Mouse (Mus musculus) stomach, postnatal 0 days (tissue): ENCODE measurements around the gene Ppip5k1. TPM values are rescaled to one million over a fixed set of nuclear protein-coding genes. Genes with fewer than 3 reads are reported as not detected.
A peak's percentile ranks its signal among the peaks of the same experiment; 100 is the strongest.

Source experiments
- ATAC-seq: fragments of 200-750 bp; cut with Nextera tagmentation; 2 replicates; pipeline ENCODE4 v1.8.0; 2017; ENCODE audit not compliant: low FRiP score, low TSS enrichment
- DNase-seq: peaks from one replicate; pipeline ENCODE4 v3.0.0-alpha.2; 2016; ENCODE audit warnings: low spot score
- H3K27ac ChIP-seq: fragments of 300-500 bp; sonication (generic); replicated peaks from 2 replicates; pipeline ENCODE4 v1.5.1; 2014; ENCODE audit warnings: mild to moderate bottlenecking, control low read depth
- H3K27me3 ChIP-seq: fragments of 300-500 bp; sonication (generic); 2 replicates; pipeline ENCODE4 v1.6.1; 2014; ENCODE audit warnings: low read length; ENCODE audit not compliant: control insufficient read depth, insufficient read depth
- H3K36me3 ChIP-seq: fragments of 300-500 bp; sonication (generic); 2 replicates; pipeline ENCODE4 v1.6.1; 2014; ENCODE audit warnings: low read length, mixed read lengths; ENCODE audit not compliant: control insufficient read depth, insufficient read depth
- H3K4me1 ChIP-seq: fragments of 300-500 bp; sonication (generic); replicated peaks from 2 replicates; pipeline ENCODE4 v1.6.1; 2014; ENCODE audit warnings: antibody characterized with exemption; ENCODE audit not compliant: control insufficient read depth, insufficient read depth
- H3K4me2 ChIP-seq: fragments of 300-500 bp; sonication (generic); replicated peaks from 2 replicates; pipeline ENCODE4 v1.6.1; 2014; ENCODE audit warnings: low read depth, mild to moderate bottlenecking, control low read depth, moderate library complexity
- H3K4me3 ChIP-seq: fragments of 300-500 bp; sonication (generic); 2 replicates; pipeline ENCODE4 v1.5.1; 2014; ENCODE audit warnings: low read depth, low read length, control low read depth
- H3K9ac ChIP-seq: fragments of 300-500 bp; sonication (generic); 2 replicates; pipeline ENCODE4 v1.6.1; 2014; ENCODE audit warnings: mild to moderate bottlenecking, low read length, control low read depth, mixed read lengths
- H3K9me3 ChIP-seq: fragments of 300-500 bp; sonication (generic); 2 replicates; pipeline ENCODE4 v1.6.1; 2016; ENCODE audit warnings: low read length; ENCODE audit not compliant: control insufficient read depth
- CTCF ChIP-seq: IDR thresholded peaks from 2 replicates; pipeline ENCODE4 v1.5.1; 2016; ENCODE audit warnings: antibody characterized with exemption, low read depth, mild to moderate bottlenecking, moderate library complexity
- EP300 ChIP-seq: optimal IDR thresholded peaks from 2 replicates; pipeline ENCODE3; 2016; ENCODE audit warnings: antibody characterized with exemption
- WGBS: fragments of 180-500 bp; shearing (Covaris S2); extraction: QIAGEN DNeasy Blood & Tissue Kit; methylation state at CpG from one replicate; pipeline ENCODE4 v1.1.7; 2014; 5-methylcytosine and 5-hydroxymethylcytosine counted together
- polyA plus RNA-seq: library from polyadenylated mRNA; unstranded; fragments of >200 nt; fragmentation: Nextera tagmentation; extraction: Ambion mirVana; gene quantifications from 2 replicates; pipeline ENCODE4 v1.2.1, GENCODE M21; 2015

Gene Ppip5k1
- polyA plus RNA-seq, 1 experiment from 2014 or later = 14.1 TPM

DNA sequence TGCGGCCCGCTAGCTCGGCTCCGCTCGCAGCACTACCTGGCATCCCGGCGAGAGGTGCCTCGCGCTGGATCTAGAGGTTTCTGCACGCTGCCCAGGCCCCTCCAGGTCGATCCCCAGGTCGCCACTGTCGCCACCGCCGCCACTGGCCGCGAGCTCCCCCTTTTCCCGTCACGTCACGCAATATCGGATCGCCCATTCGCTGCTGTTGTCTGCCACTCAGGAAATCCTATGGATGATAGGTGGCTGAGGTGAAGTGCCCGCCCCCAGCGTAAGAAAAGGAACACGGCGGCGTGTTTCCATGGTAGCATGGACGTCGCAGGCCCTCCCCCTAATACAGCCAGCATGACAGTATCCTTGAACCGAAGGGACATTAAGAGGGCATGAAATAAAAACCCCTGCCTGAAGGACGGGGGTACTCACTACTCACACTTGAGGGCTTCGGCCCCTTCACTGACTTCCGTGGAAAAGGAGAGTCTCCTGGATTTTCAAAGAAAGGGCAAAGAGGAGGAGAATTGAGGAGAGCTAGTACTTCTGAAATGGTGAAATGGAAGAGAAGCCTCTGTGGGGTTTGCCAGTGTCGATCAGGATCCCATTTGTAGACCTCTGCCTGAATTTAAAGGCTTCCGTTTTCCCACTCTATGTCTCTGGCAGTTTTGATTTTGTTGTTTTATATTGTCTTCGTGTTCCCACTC lies 83.8 kb downstream of the Ppip5k1 start, which contains the start of gene Trp53bp1:
Trp53bp1 (minus strand) TSS at position 172 of the 692 bp plus-strand sequence.
- Histone ChIP-seq H3K9me3 (no peaks in the 10 kb centered on the region), H3K27me3 (no peaks in the 10 kb centered on the region), H3K9ac (peak within 1 kb of the TSS; percentile 74), H3K4me3 (peak within 1 kb of the TSS; percentile 96), H3K4me2 (peak within 1 kb of the TSS; percentile 75), H3K4me1 (no peaks in the 10 kb centered on the region), H3K27ac (0 out of 2 replicates have a peak within 1 kb of the TSS, but pooled peaks have one; percentile 35), H3K36me3 (no peaks in the 10 kb centered on the region; the same call in 1 of the 2 replicates)
- TF ChIP-seq CTCF = peak; percentile 34; the same call in 1 of the 2 replicates
- no peak for TF ChIP-seq EP300
- ATAC-seq (peak; percentile 100), DNase-seq (peak; percentile 93)
- WGBS = under 1% methylated on average over 37 of the region's 37 CpGs

DNA sequence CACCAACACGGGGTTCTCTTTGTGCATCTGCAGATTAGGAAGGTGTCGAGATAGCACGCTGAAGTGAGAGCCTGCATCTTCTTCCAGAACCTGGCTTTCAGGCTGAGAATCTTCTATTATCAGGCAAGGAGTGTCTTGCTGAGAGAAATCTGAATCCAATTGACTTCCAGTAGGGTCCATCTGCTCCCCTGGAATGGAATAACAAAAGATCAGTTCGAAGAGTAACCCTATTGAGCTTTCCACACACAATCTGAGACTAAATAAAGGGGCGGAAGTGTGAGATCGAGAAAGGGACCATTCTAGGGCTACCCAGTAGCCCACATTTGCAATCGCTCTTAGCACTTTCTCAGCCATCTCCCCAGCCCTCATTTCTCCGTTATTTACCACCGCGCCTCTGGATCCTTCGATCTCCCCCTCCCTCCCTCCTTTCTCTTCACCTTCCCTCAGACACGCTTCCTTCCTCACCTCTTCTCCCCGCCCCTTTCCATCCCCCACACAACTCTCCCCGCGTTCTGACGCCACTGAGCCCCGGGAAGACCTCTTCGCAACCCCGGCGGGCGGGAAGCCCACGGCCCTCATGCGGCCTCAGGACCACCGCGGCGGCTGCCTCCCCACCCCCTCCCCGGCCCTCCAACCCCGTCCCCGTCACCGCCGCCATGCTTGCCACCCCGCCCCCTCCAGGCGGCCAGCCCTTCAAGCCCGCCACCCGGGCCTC lies 84.5 kb downstream of the Ppip5k1 start:
- Histone ChIP-seq H3K9me3 (no peaks in the 10 kb centered on the region), H3K27ac (0 out of 2 replicates have a peak overlapping the region, but pooled peaks have one; percentile 35), H3K4me3 (peak overlapping the region; percentile 96), H3K36me3 (no peaks in the 10 kb centered on the region; the same call in 1 of the 2 replicates), H3K4me1 (no peaks in the 10 kb centered on the region), H3K9ac (peak overlapping the region; percentile 74), H3K27me3 (no peaks in the 10 kb centered on the region), H3K4me2 (peak overlapping the region; percentile 75)
- peak; percentile 75 for ATAC-seq
- WGBS = under 1% methylated on average over 35 of the region's 35 CpGs
- no peak for DNase-seq
- no peak for TF ChIP-seq EP300
- no peak for TF ChIP-seq CTCF

GRCm38 (mm10) chr2:121268446-121268845 lies 86.8 kb downstream of the Ppip5k1 start:
- 55% methylated on average over 8 of the region's 8 CpGs for WGBS
- Histone ChIP-seq H3K9me3 (no peaks in the 10 kb centered on the region), H3K9ac (no peak overlapping the region), H3K27ac (no peak overlapping the region), H3K36me3 (no peaks in the 10 kb centered on the region; the same call in 1 of the 2 replicates), H3K4me2 (no peak overlapping the region), H3K4me3 (no peak overlapping the region), H3K4me1 (no peaks in the 10 kb centered on the region), H3K27me3 (no peaks in the 10 kb centered on the region)
- DNase-seq (no peak), ATAC-seq (no peak)
- no peak for TF ChIP-seq CTCF
- TF ChIP-seq EP300 = no peak

Other genes starting within 250 kb of the Ppip5k1 start
- not detected in 2 replicates for gene Tgm7, start 245.6 kb downstream of the Ppip5k1 start, polyA plus RNA-seq
- gene Adal, start 215.0 kb downstream of the Ppip5k1 start, polyA plus RNA-seq = 9.6 and 9.7 TPM in 2 replicates
- gene Lcmt2, start 214.7 kb downstream of the Ppip5k1 start, polyA plus RNA-seq = 12.6 and 14.9 TPM in 2 replicates
- gene Tubgcp4, start 184.7 kb downstream of the Ppip5k1 start, polyA plus RNA-seq = 14.2 and 15.4 TPM in 2 replicates
- gene Zscan29, start 184.3 kb downstream of the Ppip5k1 start, polyA plus RNA-seq = 5.5 and 5.8 TPM in 2 replicates
- gene Trp53bp1, start 84.0 kb downstream of the Ppip5k1 start, polyA plus RNA-seq = 9.6 and 10.6 TPM in 2 replicates
- gene Map1a, start 65.8 kb downstream of the Ppip5k1 start, polyA plus RNA-seq = 1.3 and 2.1 TPM in 2 replicates
- 625 and 652 TPM in 2 replicates for gene Ckmt1, start 2.3 kb upstream of the Ppip5k1 start, polyA plus RNA-seq
- 0.01 and 0.04 TPM in 2 replicates for gene Strc, start 31.8 kb upstream of the Ppip5k1 start, polyA plus RNA-seq
- 613 and 617 TPM in 2 replicates for gene Pdia3, start 58.4 kb upstream of the Ppip5k1 start, polyA plus RNA-seq
- 1.0 and 1.3 TPM in 2 replicates for gene Catsper2, start 58.4 kb upstream of the Ppip5k1 start, polyA plus RNA-seq
- 4.9 and 5.4 TPM in 2 replicates for gene Ell3, start 88.9 kb upstream of the Ppip5k1 start, polyA plus RNA-seq
- 416 and 486 TPM in 2 replicates for gene Serf2, start 93.8 kb upstream of the Ppip5k1 start, polyA plus RNA-seq
- gene Hypk, start 97.9 kb upstream of the Ppip5k1 start, polyA plus RNA-seq = 75.9 and 82.4 TPM in 2 replicates
- gene Serinc4, start 101.4 kb upstream of the Ppip5k1 start, polyA plus RNA-seq = 0.11 and 0.16 TPM in 2 replicates
- gene Mfap1b, start 118.7 kb upstream of the Ppip5k1 start, polyA plus RNA-seq = 25.2 and 27.6 TPM in 2 replicates
- 11.5 and 12.2 TPM in 2 replicates for gene Mfap1a, start 151.3 kb upstream of the Ppip5k1 start, polyA plus RNA-seq
- gene Wdr76, start 151.3 kb upstream of the Ppip5k1 start, polyA plus RNA-seq = 2.4 and 3.4 TPM in 2 replicates